Mouse (Mus musculus) stomach, adult 2 months (tissue): Measurements from ENCODE around the gene Lrrc36. TPM values are rescaled to one million over a fixed set of nuclear protein-coding genes. Genes with fewer than 3 reads are reported as not detected.

ENCODE experiments used
- polyA plus RNA-seq: library from polyadenylated mRNA; depleted of rRNA; stranded (reverse); fragments of >200 nt; gene quantifications from 2 replicates; pipeline ENCODE4 v1.2.3, GENCODE M21; 2012; rRNA removed

The Lrrc36 gene
- polyA plus RNA-seq, result 0.18 and 0.28 TPM in 2 replicates

GRCm38 (mm10) chr8:105413391-105413790 lies at the start of gene Lrrc36, which contains the start of gene Kctd19:
TSS of gene Lrrc36 (plus strand) at chr8:105413571.
TSS of gene Kctd19 (minus strand) at chr8:105413502.

GRCm38 (mm10) chr8:105373032-105373431 lies 40.3 kb upstream of the Lrrc36 start, which contains the start of gene Plekhg4:
TSS of gene Plekhg4 (plus strand) at chr8:105373274.

GRCm38 (mm10) chr8:105471314-105472015 lies 58.1 kb downstream of the Lrrc36 start, which contains the start of gene Tppp3:
TSS of gene Tppp3 (minus strand) at chr8:105471526.

GRCm38 (mm10) chr8:105496439-105497180 lies 83.2 kb downstream of the Lrrc36 start, which contains the start of gene Zdhhc1:
TSS of gene Zdhhc1 (minus strand) at chr8:105496902.

Other genes with a start within 250 kb of the Lrrc36 start
- gene Cbfb, start 242.9 kb upstream of the Lrrc36 start, polyA plus RNA-seq, result 2.1 and 2.3 TPM in 2 replicates
- 13.5 and 13.8 TPM in 2 replicates for gene D230025D16Rik, start 188.4 kb upstream of the Lrrc36 start, polyA plus RNA-seq
- 6.5 and 27.1 TPM in 2 replicates for gene B3gnt9, start 158.4 kb upstream of the Lrrc36 start, polyA plus RNA-seq
- gene Tradd, start 149.0 kb upstream of the Lrrc36 start, polyA plus RNA-seq, result 19.5 and 27.4 TPM in 2 replicates
- gene Fbxl8, start 148.9 kb upstream of the Lrrc36 start, polyA plus RNA-seq, result 7.8 and 13.6 TPM in 2 replicates
- gene Hsf4, start 143.8 kb upstream of the Lrrc36 start, polyA plus RNA-seq, result 2.3 and 3.6 TPM in 2 replicates
- 2.9 and 4.1 TPM in 2 replicates for gene Nol3, start 137.4 kb upstream of the Lrrc36 start, polyA plus RNA-seq
- gene 4931428F04Rik, start 123.7 kb upstream of the Lrrc36 start, polyA plus RNA-seq, result 2.8 and 3.0 TPM in 2 replicates
- gene Exoc3l, start 117.5 kb upstream of the Lrrc36 start, polyA plus RNA-seq, result 2.9 and 3.6 TPM in 2 replicates
- 75.3 and 82.4 TPM in 2 replicates for gene E2f4, start 115.9 kb upstream of the Lrrc36 start, polyA plus RNA-seq
- 24.7 and 28.1 TPM in 2 replicates for gene Elmo3, start 108.0 kb upstream of the Lrrc36 start, polyA plus RNA-seq
- 3.6 and 4.0 TPM in 2 replicates for gene Lrrc29, start 87.3 kb upstream of the Lrrc36 start, polyA plus RNA-seq
- 73.4 and 87.5 TPM in 2 replicates for gene Tmem208, start 87.2 kb upstream of the Lrrc36 start, polyA plus RNA-seq
- gene Fhod1, start 65.6 kb upstream of the Lrrc36 start, polyA plus RNA-seq, result 8.3 and 11.0 TPM in 2 replicates
- 1.0 and 1.3 TPM in 2 replicates for gene Slc9a5, start 64.7 kb upstream of the Lrrc36 start, polyA plus RNA-seq
- gene Plekhg4, start 40.3 kb upstream of the Lrrc36 start, polyA plus RNA-seq, result 0.08 and 0.11 TPM in 2 replicates
- gene Kctd19, start 69 bp upstream of the Lrrc36 start, polyA plus RNA-seq, result not detected in 2 replicates
- gene Tppp3, start 58.0 kb downstream of the Lrrc36 start, polyA plus RNA-seq, result 112 and 143 TPM in 2 replicates
- gene Zdhhc1, start 83.3 kb downstream of the Lrrc36 start, polyA plus RNA-seq, result 35.4 and 36.1 TPM in 2 replicates
- gene Hsd11b2, start 105.2 kb downstream of the Lrrc36 start, polyA plus RNA-seq, result 3.3 and 3.7 TPM in 2 replicates
- gene Atp6v0d1, start 152.5 kb downstream of the Lrrc36 start, polyA plus RNA-seq, result 44.6 and 47.3 TPM in 2 replicates
- 12.1 and 15.4 TPM in 2 replicates for gene Ripor1, start 191.7 kb downstream of the Lrrc36 start, polyA plus RNA-seq
- 3.0 and 5.4 TPM in 2 replicates for gene Ctcf, start 223.0 kb downstream of the Lrrc36 start, polyA plus RNA-seq
- 0.28 and 0.55 TPM in 2 replicates for gene Agrp, start 223.8 kb downstream of the Lrrc36 start, polyA plus RNA-seq